Mouse (Mus musculus): ENCODE measurements at regions not wholly inside any gene's neighbourhood (a gene's known extent, or its start where the extent isn't known, plus 50 kb on each side); places are given as distances from the start of the nearest gene placed in this dataset.

GRCm38 (mm10) chr1:174999265-175000200 lies 77.9 kb upstream of the Grem2 start:
- peak; percentile 22 for DNase-seq (ENCODE audit: low read depth)

GRCm38 (mm10) chr1:174992520-174992919 lies 70.9 kb upstream of the Grem2 start:
- no peak for DNase-seq (ENCODE audit: low read depth)

GRCm38 (mm10) chr1:174988590-174988989 lies 67.0 kb upstream of the Grem2 start:
- no peak for DNase-seq (ENCODE audit: low read depth)

GRCm38 (mm10) chr1:174971895-174972294 lies 50.3 kb upstream of the Grem2 start:
- no peak for DNase-seq (ENCODE audit: low read depth)

Data from fibroblast of lung, adult 2 months (primary cell).